Mouse (Mus musculus): ENCODE data around the gene Zfp628. TPM values are rescaled to one million over a fixed set of nuclear protein-coding genes. Genes with fewer than 3 reads are reported as not detected.
"Not testable (repeated sequence)": the region's sequence is repeated elsewhere in the genome, so short reads cannot be mapped to it uniquely, and the experiment has no call there.

Gene Zfp628
- polyA plus RNA-seq (2016; fragmentation: Nextera tagmentation; extraction: Ambion mirVana) = 4.0 and 4.6 TPM in 2 replicates

GRCm38 (mm10) chr7:4915007-4915665, at the start of gene Zfp628:
Zfp628 (plus strand) TSS chr7:4915217.
- Histone ChIP-seq H3K4me3 (replicated peaks) (peak within 1 kb of the TSS; percentile 65), H3K36me3 (replicated peaks) (peaks cover 30% of the 10 kb centered on the region), H3K27ac (peak within 1 kb of the TSS; percentile 97), H3K27me3 (no peaks in the 10 kb centered on the region), H3K4me1 (peaks cover 22% of the 10 kb centered on the region), H3K4me2 (peak within 1 kb of the TSS; percentile 86), H3K9ac (peak within 1 kb of the TSS; percentile 81), H3K9me3 (no peaks in the 10 kb centered on the region)
- ATAC-seq (ENCODE audit: low FRiP score) = peak; percentile 93
- under 1% methylated on average over 46 of the region's 56 CpGs for WGBS

GRCm38 (mm10) chr7:4865579-4866493, 49.2 kb upstream of the Zfp628 start:
- Histone ChIP-seq H3K9me3 (no peaks in the 10 kb centered on the region), H3K9ac (peak overlapping the region; percentile 66), H3K4me1 (peaks cover 10% of the 10 kb centered on the region), H3K4me3 (replicated peaks) (peak overlapping the region; percentile 64), H3K27me3 (no peaks in the 10 kb centered on the region), H3K4me2 (peak overlapping the region; percentile 62), H3K27ac (peak overlapping the region; percentile 65), H3K36me3 (replicated peaks) (no peaks in the 10 kb centered on the region)
- peak; percentile 100 for ATAC-seq (ENCODE audit: low FRiP score)
- 4% methylated on average over 40 of the region's 40 CpGs for WGBS

- Histone ChIP-seq H3K4me3 (replicated peaks) (peak overlapping the region; percentile 64), H3K9me3 (no peaks in the 10 kb centered on the region), H3K4me2 (peak overlapping the region; percentile 62), H3K9ac (peak overlapping the region; percentile 66), H3K36me3 (replicated peaks) (no peaks in the 10 kb centered on the region), H3K27me3 (no peaks in the 10 kb centered on the region), H3K4me1 (peaks cover 10% of the 10 kb centered on the region), H3K27ac (peak overlapping the region; percentile 65)
- WGBS = 22% methylated on average over 10 of the region's 10 CpGs
- ATAC-seq (ENCODE audit: low FRiP score) = no peak
These were observed 48.3 kb upstream of the Zfp628 start for GRCm38 (mm10) chr7:4866631-4867180.

- Histone ChIP-seq H3K27ac (no peak within 1 kb of the TSS), H3K9ac (no peak within 1 kb of the TSS), H3K36me3 (replicated peaks) (no peaks in the 10 kb centered on the region), H3K27me3 (no peaks in the 10 kb centered on the region), H3K4me1 (peaks cover 10% of the 10 kb centered on the region), H3K4me2 (no peak within 1 kb of the TSS), H3K4me3 (replicated peaks) (no peak within 1 kb of the TSS), H3K9me3 (no peaks in the 10 kb centered on the region)
- no peak for ATAC-seq (ENCODE audit: low FRiP score)
- 66% methylated on average over 6 of the region's 6 CpGs for WGBS
These were observed 44.9 kb upstream of the Zfp628 start, which contains the start of gene Isoc2b for GRCm38 (mm10) chr7:4870133-4870532. Isoc2b (minus strand) TSS chr7:4870258.

GRCm38 (mm10) chr7:4876753-4877221, 38.2 kb upstream of the Zfp628 start, which contains the start of gene Isoc2a:
Isoc2a (plus strand) TSS chr7:4877153.
- peak; percentile 100 for ATAC-seq (ENCODE audit: low FRiP score)
- H3K27ac ChIP-seq = no peak within 1 kb of the TSS
- H3K4me3 ChIP-seq (replicated peaks) = peak within 1 kb of the TSS; percentile 53
- H3K9ac ChIP-seq = peak within 1 kb of the TSS; percentile 39
- peaks cover 18% of the 10 kb centered on the region for H3K4me1 ChIP-seq
- H3K4me2 ChIP-seq = peak within 1 kb of the TSS; percentile 75
- WGBS = under 1% methylated on average over 22 of the region's 22 CpGs
- H3K27me3 ChIP-seq = no peaks in the 10 kb centered on the region
- H3K36me3 ChIP-seq (replicated peaks) = no peaks in the 10 kb centered on the region
- H3K9me3 ChIP-seq = no peaks in the 10 kb centered on the region

- 11% methylated on average over 11 of the region's 11 CpGs for WGBS
- Histone ChIP-seq H3K4me3 (replicated peaks) (peak overlapping the region; percentile 53), H3K27me3 (no peaks in the 10 kb centered on the region), H3K9me3 (0 out of 2 replicates have a peak, but pooled peaks cover 3% of the 10 kb centered on the region), H3K9ac (peak overlapping the region; percentile 39), H3K36me3 (replicated peaks) (no peaks in the 10 kb centered on the region), H3K4me2 (peak overlapping the region; percentile 75), H3K4me1 (peaks cover 18% of the 10 kb centered on the region), H3K27ac (no peak overlapping the region)
- peak; percentile 7; the same call in 1 of the 2 replicates for ATAC-seq (ENCODE audit: low FRiP score)
These were observed 37.8 kb upstream of the Zfp628 start for GRCm38 (mm10) chr7:4877226-4877625.

- no peak overlapping the region for H3K4me3 ChIP-seq (replicated peaks)
- H3K27me3 ChIP-seq = no peaks in the 10 kb centered on the region
These were observed 36.8 kb upstream of the Zfp628 start for GRCm38 (mm10) chr7:4878186-4878585.

GRCm38 (mm10) chr7:4879036-4879435, 36.0 kb upstream of the Zfp628 start:
- WGBS = 84% methylated on average over 1 of the region's 1 CpGs
- H3K36me3 ChIP-seq (replicated peaks); ATAC-seq (ENCODE audit: low FRiP score); H3K9me3 ChIP-seq; H3K27ac ChIP-seq; H3K4me2 ChIP-seq; H3K4me3 ChIP-seq (replicated peaks); H3K27me3 ChIP-seq; H3K9ac ChIP-seq: not testable (repeated sequence)
- peaks cover 18% of the 10 kb centered on the region for H3K4me1 ChIP-seq

More at GRCm38 (mm10) chr7:4878186-4878585, 36.8 kb upstream of the Zfp628 start:
- peaks cover 18% of the 10 kb centered on the region for H3K4me1 ChIP-seq
- no peak for ATAC-seq (ENCODE audit: low FRiP score)
- no peak overlapping the region for H3K9ac ChIP-seq
- no peak overlapping the region for H3K4me2 ChIP-seq
- peaks cover 7% of the 10 kb centered on the region; the same call in 1 of the 2 replicates for H3K9me3 ChIP-seq
- no peak overlapping the region for H3K27ac ChIP-seq
- no peaks in the 10 kb centered on the region for H3K36me3 ChIP-seq (replicated peaks)

- H3K9me3 ChIP-seq = peaks cover 7% of the 10 kb centered on the region; the same call in 1 of the 2 replicates
- ATAC-seq (ENCODE audit: low FRiP score) = no peak
- 86% methylated on average over 4 of the region's 4 CpGs for WGBS
- H3K4me2 ChIP-seq = no peak overlapping the region
- H3K9ac ChIP-seq = no peak overlapping the region
- H3K27me3 ChIP-seq = no peaks in the 10 kb centered on the region
- no peaks in the 10 kb centered on the region for H3K36me3 ChIP-seq (replicated peaks)
- H3K27ac ChIP-seq = no peak overlapping the region
- H3K4me1 ChIP-seq = no peaks in the 10 kb centered on the region
- no peak overlapping the region for H3K4me3 ChIP-seq (replicated peaks)
These were observed 28.3 kb upstream of the Zfp628 start for GRCm38 (mm10) chr7:4886680-4887079.

GRCm38 (mm10) chr7:4895186-4895585, 19.8 kb upstream of the Zfp628 start:
- Histone ChIP-seq H3K9ac (no peak overlapping the region), H3K4me2 (no peak overlapping the region), H3K9me3 (no peaks in the 10 kb centered on the region), H3K27ac (no peak overlapping the region), H3K4me1 (peaks cover 9% of the 10 kb centered on the region), H3K4me3 (replicated peaks) (no peak overlapping the region), H3K27me3 (peaks cover 7% of the 10 kb centered on the region), H3K36me3 (replicated peaks) (no peaks in the 10 kb centered on the region)
- WGBS = 74% methylated on average over 11 of the region's 11 CpGs
- no peak for ATAC-seq (ENCODE audit: low FRiP score)

GRCm38 (mm10) chr7:4898851-4899648, 16.0 kb upstream of the Zfp628 start:
- H3K27me3 ChIP-seq = peaks cover 17% of the 10 kb centered on the region
- no peaks in the 10 kb centered on the region for H3K36me3 ChIP-seq (replicated peaks)
- peak overlapping the region; percentile 42 for H3K4me2 ChIP-seq
- H3K9me3 ChIP-seq = peaks cover 5% of the 10 kb centered on the region
- peak; percentile 48; the same call in 1 of the 2 replicates for ATAC-seq (ENCODE audit: low FRiP score)
- H3K4me1 ChIP-seq = peaks cover 12% of the 10 kb centered on the region
- peak overlapping the region; percentile 36; the same call in 1 of the 2 replicates for H3K9ac ChIP-seq
- 20% methylated on average over 17 of the region's 18 CpGs for WGBS
- peak overlapping the region; percentile 23 for H3K4me3 ChIP-seq (replicated peaks)
- H3K27ac ChIP-seq = no peak overlapping the region
